Mouse (Mus musculus) Muller cell, postnatal 12 days (primary cell): Measurements from ENCODE around the gene Mlf1.

Source experiments
- DNase-seq: peaks from one replicate; pipeline ENCODE4 v3.0.0-alpha.2; 2015; ENCODE audit errors: inconsistent ontology term

Gene Mlf1

DNA sequence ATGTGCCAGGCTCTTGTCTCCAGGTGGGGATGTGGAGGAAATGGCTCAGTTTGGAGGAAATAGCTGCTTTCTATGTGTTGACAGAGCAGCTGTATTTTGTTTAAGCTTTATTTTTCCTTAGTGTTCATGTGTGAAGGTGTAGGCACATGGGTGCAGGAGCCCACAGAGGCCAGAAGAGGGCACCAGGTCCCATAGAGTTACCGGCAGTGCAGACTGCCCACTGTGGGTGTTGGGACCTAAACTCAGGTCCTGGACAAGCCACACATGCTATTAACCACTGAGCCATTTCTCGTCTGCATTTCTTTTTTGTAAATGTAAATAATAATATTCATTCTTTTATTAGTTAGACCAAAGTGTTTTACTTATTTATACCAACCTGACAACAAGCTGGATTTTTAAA, 73.2 kb downstream of the Mlf1 start:
- DNase-seq = no peak
